Mouse (Mus musculus): ENCODE results near the gene Rhcg. TPM values are rescaled to one million over a fixed set of nuclear protein-coding genes. Genes with fewer than 3 reads are reported as not detected.

Gene Rhcg
- polyA plus RNA-seq, 1 experiment from 2014 or later = not detected

DNA sequence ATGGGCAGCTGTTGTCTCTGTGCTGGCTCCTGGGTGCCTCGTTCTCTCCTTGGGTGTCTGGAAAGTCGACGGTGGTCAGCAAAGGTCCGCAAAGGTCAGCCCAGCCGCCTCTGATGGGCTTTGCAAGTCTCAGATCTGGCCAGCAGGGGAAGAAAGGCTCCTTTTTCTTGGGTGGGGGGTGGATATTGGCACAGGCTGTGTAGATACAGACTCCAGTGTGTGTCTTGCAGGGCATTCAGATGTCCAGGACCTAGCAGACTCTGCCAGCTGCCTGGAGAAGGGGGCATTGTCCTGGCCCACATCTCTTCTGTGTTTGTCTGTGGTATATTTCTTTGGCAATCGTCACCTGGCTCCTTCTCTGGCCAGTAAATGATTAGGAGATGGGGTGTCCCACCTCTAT lies 49.2 kb downstream of the Rhcg start:
- no peaks in the 10 kb centered on the region for H3K36me3 ChIP-seq
- H3K27me3 ChIP-seq (replicated peaks) = peaks cover 59% of the 10 kb centered on the region
- H3K9ac ChIP-seq = no peak overlapping the region
- H3K4me3 ChIP-seq = no peak overlapping the region
- H3K4me2 ChIP-seq = no peak overlapping the region
- no peak overlapping the region for H3K27ac ChIP-seq
- no peaks in the 10 kb centered on the region for H3K9me3 ChIP-seq (replicated peaks)
- no peaks in the 10 kb centered on the region for H3K4me1 ChIP-seq
- no peak for ATAC-seq
- WGBS (ENCODE audit: insufficient replicate concordance) = 64% methylated on average over 6 of the region's 6 CpGs

GRCm38 (mm10) chr7:79563675-79564074 lies 53.8 kb downstream of the Rhcg start:
- H3K27ac ChIP-seq = no peak overlapping the region
- H3K4me3 ChIP-seq = no peak overlapping the region
- WGBS (ENCODE audit: insufficient replicate concordance) = 18% methylated on average over 13 of the region's 13 CpGs
- no peaks in the 10 kb centered on the region for H3K9me3 ChIP-seq (replicated peaks)
- H3K27me3 ChIP-seq (replicated peaks) = peaks cover 69% of the 10 kb centered on the region
- H3K9ac ChIP-seq = no peak overlapping the region
- no peak overlapping the region for H3K4me2 ChIP-seq
- no peaks in the 10 kb centered on the region for H3K4me1 ChIP-seq
- ATAC-seq = no peak
- H3K36me3 ChIP-seq = no peaks in the 10 kb centered on the region

- H3K27me3 ChIP-seq (replicated peaks) = peaks cover 73% of the 10 kb centered on the region
- ATAC-seq = no peak
- 37% methylated on average over 5 of the region's 5 CpGs for WGBS (ENCODE audit: insufficient replicate concordance)
- no peaks in the 10 kb centered on the region for H3K36me3 ChIP-seq
- no peaks in the 10 kb centered on the region for H3K9me3 ChIP-seq (replicated peaks)
- H3K4me3 ChIP-seq = no peak overlapping the region
- no peaks in the 10 kb centered on the region for H3K4me1 ChIP-seq
- H3K27ac ChIP-seq = no peak overlapping the region
- no peak overlapping the region for H3K9ac ChIP-seq
- H3K4me2 ChIP-seq = no peak overlapping the region
These were observed 55.1 kb downstream of the Rhcg start for GRCm38 (mm10) chr7:79562385-79562784.

GRCm38 (mm10) chr7:79558698-79559097 lies 58.8 kb downstream of the Rhcg start:
- H3K27ac ChIP-seq = no peak overlapping the region
- WGBS (ENCODE audit: insufficient replicate concordance) = 50% methylated on average over 1 of the region's 1 CpGs
- ATAC-seq = no peak
- H3K36me3 ChIP-seq = no peaks in the 10 kb centered on the region
- no peak overlapping the region for H3K4me2 ChIP-seq
- H3K27me3 ChIP-seq (replicated peaks) = peaks cover 85% of the 10 kb centered on the region
- H3K4me3 ChIP-seq = no peak overlapping the region
- H3K4me1 ChIP-seq = no peaks in the 10 kb centered on the region
- no peaks in the 10 kb centered on the region for H3K9me3 ChIP-seq (replicated peaks)
- no peak overlapping the region for H3K9ac ChIP-seq

GRCm38 (mm10) chr7:79557728-79558221 lies 59.7 kb downstream of the Rhcg start:
- ATAC-seq = no peak
- no peaks in the 10 kb centered on the region for H3K9me3 ChIP-seq (replicated peaks)
- no peaks in the 10 kb centered on the region for H3K4me1 ChIP-seq
- 13% methylated on average over 8 of the region's 8 CpGs for WGBS (ENCODE audit: insufficient replicate concordance)
- H3K4me2 ChIP-seq = no peak overlapping the region
- H3K4me3 ChIP-seq = no peak overlapping the region
- H3K36me3 ChIP-seq = no peaks in the 10 kb centered on the region
- H3K27ac ChIP-seq = no peak overlapping the region
- H3K9ac ChIP-seq = no peak overlapping the region
- peaks cover 90% of the 10 kb centered on the region for H3K27me3 ChIP-seq (replicated peaks)

GRCm38 (mm10) chr7:79555368-79556034 lies 62.0 kb downstream of the Rhcg start:
- WGBS (ENCODE audit: insufficient replicate concordance) = 4% methylated on average over 25 of the region's 25 CpGs
- peaks cover 98% of the 10 kb centered on the region for H3K27me3 ChIP-seq (replicated peaks)

DNA sequence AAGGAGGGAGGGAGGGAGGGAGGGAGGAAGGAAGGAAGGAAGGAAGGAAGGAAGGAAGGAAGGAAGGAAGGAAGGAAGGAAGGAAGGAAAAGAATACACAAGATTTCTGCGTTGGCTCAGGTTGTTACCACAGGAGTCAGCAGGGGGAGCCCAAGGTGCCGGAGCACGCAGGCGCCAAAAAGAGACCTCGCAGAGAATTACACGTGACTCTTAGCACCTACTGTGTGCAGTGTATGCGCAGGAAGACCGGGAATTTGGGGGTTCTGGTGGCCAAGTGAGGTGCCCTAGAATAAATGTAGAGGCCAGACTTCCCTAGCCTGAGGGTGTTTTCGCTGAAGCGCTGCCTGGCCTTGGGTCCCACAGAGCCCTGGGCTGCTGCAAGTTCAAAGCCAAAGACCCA lies 64.8 kb downstream of the Rhcg start:
- no peaks in the 10 kb centered on the region for H3K36me3 ChIP-seq
- no peaks in the 10 kb centered on the region for H3K9me3 ChIP-seq (replicated peaks)
- H3K4me3 ChIP-seq = no peak overlapping the region
- H3K27ac ChIP-seq = no peak overlapping the region
- no peak overlapping the region for H3K4me2 ChIP-seq
- WGBS (ENCODE audit: insufficient replicate concordance) = 7% methylated on average over 10 of the region's 10 CpGs
- ATAC-seq = no peak
- H3K4me1 ChIP-seq = no peaks in the 10 kb centered on the region
- peaks cover 98% of the 10 kb centered on the region for H3K27me3 ChIP-seq (replicated peaks)
- no peak overlapping the region for H3K9ac ChIP-seq

More at GRCm38 (mm10) chr7:79555368-79556034, 62.0 kb downstream of the Rhcg start:
- Histone ChIP-seq H3K4me3 (no peak overlapping the region), H3K27ac (no peak overlapping the region), H3K4me1 (no peaks in the 10 kb centered on the region), H3K9me3 (replicated peaks) (no peaks in the 10 kb centered on the region), H3K4me2 (no peak overlapping the region), H3K9ac (no peak overlapping the region), H3K36me3 (no peaks in the 10 kb centered on the region)
- no peak for ATAC-seq

- no peaks in the 10 kb centered on the region for H3K4me1 ChIP-seq
- H3K9me3 ChIP-seq (replicated peaks) = no peaks in the 10 kb centered on the region
- H3K27me3 ChIP-seq (replicated peaks) = peaks cover 98% of the 10 kb centered on the region
- H3K36me3 ChIP-seq = no peaks in the 10 kb centered on the region
- no peak overlapping the region for H3K27ac ChIP-seq
- 29% methylated on average over 12 of the region's 12 CpGs for WGBS (ENCODE audit: insufficient replicate concordance)
- no peak overlapping the region for H3K9ac ChIP-seq
- no peak for ATAC-seq
- H3K4me2 ChIP-seq = no peak overlapping the region
- H3K4me3 ChIP-seq = no peak overlapping the region
These were observed 68.4 kb downstream of the Rhcg start for GRCm38 (mm10) chr7:79548893-79549555.

DNA sequence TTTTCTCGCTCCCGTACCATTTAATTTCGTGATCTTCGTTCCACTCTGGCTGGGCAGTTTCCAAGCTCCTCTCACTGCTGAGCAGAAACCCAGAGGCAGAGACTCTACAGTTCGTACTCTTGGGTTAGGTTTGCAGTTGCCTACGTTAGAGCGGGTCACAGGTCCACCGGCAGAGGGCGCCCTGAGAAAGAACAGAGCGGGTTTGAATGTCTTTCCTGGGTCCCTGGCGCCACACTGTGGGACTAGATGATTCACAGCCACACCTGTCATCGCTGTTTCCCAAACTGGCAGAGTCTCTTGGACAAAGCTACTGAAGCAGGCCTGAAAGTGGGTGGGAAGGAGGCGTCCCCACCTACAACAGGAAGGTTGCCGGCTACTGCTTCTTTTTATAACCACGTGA lies 70.4 kb downstream of the Rhcg start:
- Histone ChIP-seq H3K27ac (no peak overlapping the region), H3K9ac (no peak overlapping the region), H3K9me3 (replicated peaks) (no peaks in the 10 kb centered on the region), H3K4me1 (no peaks in the 10 kb centered on the region), H3K36me3 (no peaks in the 10 kb centered on the region), H3K4me3 (no peak overlapping the region), H3K4me2 (no peak overlapping the region), H3K27me3 (replicated peaks) (peaks cover 100% of the 10 kb centered on the region)
- 3% methylated on average over 15 of the region's 15 CpGs for WGBS (ENCODE audit: insufficient replicate concordance)
- ATAC-seq = no peak

DNA sequence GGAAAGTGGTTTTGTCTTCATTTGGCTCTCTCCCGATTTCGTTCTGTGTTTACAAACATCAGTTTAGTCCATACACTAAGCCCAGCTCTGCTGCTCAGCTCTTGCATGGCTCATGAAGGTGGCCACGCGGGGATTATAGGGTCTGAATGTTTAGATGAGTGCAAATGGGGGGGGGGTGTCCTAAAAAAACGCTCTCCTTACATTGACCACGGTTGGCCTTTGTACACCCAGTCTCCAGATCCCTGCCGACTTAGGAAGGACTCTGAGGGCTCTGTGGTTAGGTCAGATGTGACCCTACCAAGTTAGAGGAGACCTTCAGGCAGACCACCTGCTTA lies 72.4 kb downstream of the Rhcg start:
- Histone ChIP-seq H3K36me3 (no peaks in the 10 kb centered on the region), H3K27ac (no peak overlapping the region), H3K9me3 (replicated peaks) (no peaks in the 10 kb centered on the region), H3K4me2 (no peak overlapping the region), H3K4me1 (no peaks in the 10 kb centered on the region), H3K9ac (no peak overlapping the region), H3K4me3 (no peak overlapping the region), H3K27me3 (replicated peaks) (peaks cover 100% of the 10 kb centered on the region)
- 8% methylated on average over 7 of the region's 7 CpGs for WGBS (ENCODE audit: insufficient replicate concordance)
- no peak for ATAC-seq

DNA sequence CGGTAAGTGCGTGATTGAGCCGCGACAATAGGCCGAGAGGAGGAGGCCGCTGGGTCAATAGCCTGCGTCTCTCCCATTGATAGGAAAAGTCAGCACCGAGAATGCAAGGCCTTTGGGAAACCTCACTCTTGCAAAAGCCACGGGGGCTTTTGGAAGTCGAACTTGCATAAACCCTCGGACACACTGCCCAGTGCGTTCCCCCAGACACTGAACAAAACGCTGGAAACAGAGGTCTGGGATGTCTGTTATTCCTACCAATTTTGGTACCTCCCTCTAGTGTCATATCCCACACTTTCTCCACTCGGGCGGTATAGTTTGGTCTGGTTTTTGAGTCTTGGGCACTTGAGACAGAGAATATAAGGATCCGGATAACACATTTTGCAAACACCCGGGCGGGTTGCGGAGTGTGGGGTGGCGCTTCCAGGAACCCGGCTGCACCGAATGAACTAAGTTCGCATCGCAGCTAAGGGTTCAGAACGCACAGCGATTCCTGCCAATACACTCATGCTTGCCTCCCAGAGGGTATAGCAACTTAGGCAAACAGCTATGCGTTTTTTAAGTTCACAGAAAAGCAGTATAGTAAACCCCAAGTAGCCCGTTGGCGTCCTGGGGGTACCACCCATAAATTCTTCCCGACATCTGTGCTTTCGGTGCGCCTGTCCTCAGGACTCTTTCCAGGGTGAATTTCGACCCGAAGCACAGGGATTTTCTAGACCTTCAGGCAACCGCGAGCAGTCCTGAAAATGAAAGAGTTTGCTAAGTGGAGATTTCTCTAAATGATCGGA lies 73.0 kb downstream of the Rhcg start:
- ATAC-seq = no peak
- Histone ChIP-seq H3K4me2 (no peak overlapping the region), H3K4me1 (no peaks in the 10 kb centered on the region), H3K4me3 (no peak overlapping the region), H3K27me3 (replicated peaks) (peaks cover 100% of the 10 kb centered on the region), H3K27ac (no peak overlapping the region), H3K36me3 (no peaks in the 10 kb centered on the region), H3K9ac (no peak overlapping the region), H3K9me3 (replicated peaks) (no peaks in the 10 kb centered on the region)
- 3% methylated on average over 37 of the region's 37 CpGs for WGBS (ENCODE audit: insufficient replicate concordance)

Data from liver, embryonic 12.5 days (tissue).